Mouse (Mus musculus): ENCODE measurements around the gene E2f2.
A peak's percentile ranks its signal among the peaks of the same experiment; 100 is the strongest.

E2f2 gene

DNA sequence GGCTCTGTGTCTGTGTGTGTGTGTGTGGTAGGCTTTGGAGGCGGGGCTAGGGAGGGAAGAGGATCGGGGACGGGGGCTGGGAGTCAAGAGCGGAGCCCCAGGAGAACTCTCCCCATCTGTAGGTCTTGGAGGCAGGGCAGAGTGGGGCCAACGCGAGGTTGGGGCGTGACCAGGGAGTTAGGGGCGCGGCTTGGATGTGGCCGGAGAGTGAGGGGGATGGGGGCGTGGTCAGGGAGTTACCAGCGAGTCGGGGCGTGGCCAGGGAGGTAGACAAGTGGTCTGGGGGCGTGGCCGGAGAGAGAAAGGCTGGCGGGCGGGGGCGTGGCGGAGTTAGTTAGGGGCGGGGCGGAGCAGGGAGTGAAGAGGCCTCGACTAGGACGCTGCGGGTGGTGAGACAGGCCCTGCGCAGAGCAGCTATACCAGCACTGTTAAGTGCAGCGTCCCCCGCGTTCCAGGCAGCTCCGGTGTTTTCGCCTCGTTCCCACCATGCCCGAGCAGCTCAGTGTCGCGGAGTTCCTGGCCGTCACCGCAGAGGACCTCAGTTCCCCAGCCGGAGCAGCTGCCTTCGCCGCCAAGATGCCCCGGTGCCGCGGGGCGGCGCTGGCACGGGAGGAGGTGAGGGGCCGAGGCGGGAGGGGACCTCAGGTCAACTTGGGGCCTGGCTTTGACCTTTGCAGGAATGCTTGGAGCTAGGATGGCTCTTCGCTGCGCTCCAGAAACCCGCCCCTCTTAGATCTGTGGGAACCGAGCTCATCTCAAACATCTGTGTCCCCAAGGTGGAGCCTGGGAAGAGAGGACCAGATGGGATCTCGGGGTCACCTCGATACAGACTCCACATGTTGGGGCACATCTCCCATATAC lies 34.1 kb downstream of the E2f2 start, which contains the start of gene Asap3:
Gene Asap3 (plus strand): TSS at position 333 of the 861 bp plus-strand sequence.
- DNase-seq (ENCODE audit: low read depth), result peak; percentile 82

DNA sequence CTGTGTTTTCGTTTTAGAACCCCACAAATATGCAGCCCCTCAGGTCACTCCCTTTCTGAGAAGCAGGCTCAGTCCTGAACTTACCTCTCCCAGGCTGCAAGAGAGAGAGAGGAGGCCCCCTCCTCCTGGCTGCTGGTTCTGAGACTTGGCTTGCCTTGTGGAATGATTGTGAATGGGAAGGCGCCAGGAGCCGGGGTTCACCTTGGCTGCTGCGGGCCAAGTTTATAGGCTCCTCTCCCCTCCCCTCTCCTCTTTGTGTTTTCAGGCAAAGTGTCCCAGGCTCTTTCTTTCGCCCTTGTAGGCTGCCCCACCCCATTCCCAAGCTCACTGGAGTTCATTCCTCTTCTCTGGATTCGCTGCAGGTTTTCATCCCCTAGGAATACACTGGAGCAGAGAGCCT lies 34.7 kb downstream of the E2f2 start:
- DNase-seq (ENCODE audit: low read depth), result no peak

DNA sequence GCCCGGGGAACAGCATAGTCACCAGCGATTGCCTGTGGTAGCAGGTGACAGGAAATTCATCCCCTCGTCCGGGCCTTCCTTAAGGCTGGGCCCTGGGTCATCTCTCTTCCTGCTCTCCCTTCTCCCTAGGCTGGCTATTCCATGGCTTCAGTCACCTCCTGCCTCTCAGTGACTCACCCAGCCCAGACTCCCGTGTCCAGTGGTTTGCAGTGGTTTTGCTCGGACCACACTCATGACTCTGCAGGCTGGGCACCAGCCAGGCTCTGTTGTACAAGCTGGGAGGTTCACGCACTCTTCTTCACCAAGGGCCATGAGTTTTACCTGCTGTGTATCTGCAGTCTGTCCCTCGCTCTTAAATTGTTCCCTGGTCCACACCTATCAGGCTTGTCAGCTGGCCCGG lies 38.7 kb downstream of the E2f2 start:
- DNase-seq (ENCODE audit: low read depth), result no peak

DNA sequence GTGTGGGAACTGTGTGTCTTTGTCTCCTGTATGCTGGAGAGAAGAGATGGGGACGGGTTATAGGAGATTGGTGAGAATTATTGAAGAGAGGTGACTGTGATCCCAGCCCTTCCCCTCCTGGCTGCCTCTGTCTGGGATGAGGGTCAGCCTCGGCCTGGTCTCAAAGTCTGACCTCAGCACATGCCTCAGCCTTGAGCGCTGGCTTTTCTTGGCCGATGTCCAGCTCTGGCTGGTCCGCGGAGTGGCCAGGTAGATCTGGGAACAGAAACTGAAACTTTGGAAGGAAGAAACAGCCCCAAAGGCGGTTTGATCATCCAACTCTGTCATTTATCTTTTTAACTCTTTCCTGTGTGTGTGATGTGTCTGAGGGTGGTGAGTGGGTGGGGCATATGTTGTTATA lies 41.4 kb downstream of the E2f2 start:
- no peak for DNase-seq (ENCODE audit: low read depth)

DNA sequence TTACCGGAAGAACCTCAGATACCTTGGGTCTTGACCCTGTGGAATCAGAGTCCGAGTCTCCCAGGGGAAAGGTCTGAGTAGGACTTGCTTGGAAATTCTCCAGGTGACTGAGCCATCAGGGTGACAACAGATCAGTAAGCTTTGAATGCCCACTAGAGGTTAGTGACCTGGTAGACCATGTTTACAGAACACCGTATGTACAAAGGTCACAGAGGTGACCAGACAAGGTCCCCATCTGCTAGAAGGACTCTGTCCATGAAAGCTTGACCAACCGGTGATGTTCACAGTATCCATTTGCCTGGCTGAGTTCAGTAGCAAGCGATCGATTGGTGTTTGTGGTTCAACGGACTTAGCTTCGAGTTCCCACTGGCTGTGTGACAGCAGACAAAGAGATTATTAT lies 42.6 kb downstream of the E2f2 start:
- no peak for DNase-seq (ENCODE audit: low read depth)

DNA sequence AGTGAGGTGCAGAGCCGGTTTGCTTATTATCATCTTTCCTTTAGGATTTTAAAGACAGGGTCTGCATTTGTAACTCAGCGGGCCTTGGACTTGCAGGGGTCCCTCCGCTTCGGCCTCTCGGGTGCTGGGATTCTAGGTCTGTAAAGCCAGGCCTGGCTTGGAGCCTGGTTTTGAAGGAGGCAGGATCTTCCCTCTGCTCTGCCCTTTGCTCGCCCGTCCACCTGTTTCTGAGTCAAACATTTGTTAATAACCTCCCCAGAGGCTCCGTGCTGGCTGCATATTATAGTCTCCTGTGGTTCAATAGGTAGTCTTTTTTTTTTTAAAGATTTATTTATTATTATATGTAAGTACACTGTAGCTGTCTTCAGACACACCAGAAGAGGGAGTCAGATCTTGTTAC lies 43.4 kb downstream of the E2f2 start:
- DNase-seq (ENCODE audit: low read depth), result no peak

DNA sequence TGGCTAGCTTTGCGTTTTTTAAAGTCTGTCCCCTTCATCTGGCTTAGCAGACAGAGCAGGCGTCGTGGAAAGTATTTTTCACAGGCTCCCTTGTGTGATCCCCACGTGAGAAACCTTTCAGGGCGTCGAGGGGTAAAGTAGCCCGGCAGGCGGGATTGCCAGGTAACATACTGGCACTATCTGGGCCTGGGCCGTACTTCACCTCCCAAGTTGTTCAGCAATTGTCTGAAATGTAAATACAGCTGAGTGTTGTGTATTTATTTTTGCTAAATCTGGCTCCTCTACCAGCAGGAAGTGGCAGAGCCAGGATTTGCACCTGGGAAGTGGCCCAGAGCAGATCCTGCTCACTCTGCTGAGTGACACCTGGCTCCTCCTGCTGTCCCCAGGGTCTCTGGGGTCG lies 44.9 kb downstream of the E2f2 start:
- DNase-seq (ENCODE audit: low read depth), result no peak

DNA sequence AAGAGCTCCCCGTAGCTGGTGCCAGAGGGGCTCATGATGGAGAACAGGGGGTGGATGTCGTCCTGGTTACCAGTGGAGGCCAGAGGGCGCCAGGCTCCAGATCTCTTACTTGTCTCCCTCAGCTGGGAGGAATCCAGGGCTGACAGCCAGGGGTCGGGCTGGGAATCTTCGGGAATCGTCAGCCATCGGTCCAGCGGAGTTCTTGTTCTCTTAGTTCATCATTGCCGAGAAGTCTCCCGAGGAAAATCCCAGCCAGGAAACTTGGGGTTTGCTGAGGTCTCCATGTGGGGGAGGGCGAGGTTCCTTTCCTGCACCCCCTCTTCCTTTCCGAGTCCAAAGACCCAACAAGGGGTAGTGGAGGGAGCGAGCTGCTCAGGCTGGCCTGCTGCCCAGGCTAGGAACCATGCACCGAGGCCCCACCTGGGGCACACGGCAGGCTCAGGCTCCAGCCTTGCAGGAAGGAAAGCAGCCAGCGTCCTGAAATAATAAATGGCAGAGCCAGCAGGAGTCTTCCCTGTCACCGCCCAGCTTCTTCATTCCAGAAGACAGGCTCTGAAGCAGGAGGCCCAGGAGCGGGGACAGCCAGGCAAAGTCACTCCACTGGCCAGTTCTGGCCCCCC lies 46.5 kb downstream of the E2f2 start:
- no peak for DNase-seq (ENCODE audit: low read depth)

DNA sequence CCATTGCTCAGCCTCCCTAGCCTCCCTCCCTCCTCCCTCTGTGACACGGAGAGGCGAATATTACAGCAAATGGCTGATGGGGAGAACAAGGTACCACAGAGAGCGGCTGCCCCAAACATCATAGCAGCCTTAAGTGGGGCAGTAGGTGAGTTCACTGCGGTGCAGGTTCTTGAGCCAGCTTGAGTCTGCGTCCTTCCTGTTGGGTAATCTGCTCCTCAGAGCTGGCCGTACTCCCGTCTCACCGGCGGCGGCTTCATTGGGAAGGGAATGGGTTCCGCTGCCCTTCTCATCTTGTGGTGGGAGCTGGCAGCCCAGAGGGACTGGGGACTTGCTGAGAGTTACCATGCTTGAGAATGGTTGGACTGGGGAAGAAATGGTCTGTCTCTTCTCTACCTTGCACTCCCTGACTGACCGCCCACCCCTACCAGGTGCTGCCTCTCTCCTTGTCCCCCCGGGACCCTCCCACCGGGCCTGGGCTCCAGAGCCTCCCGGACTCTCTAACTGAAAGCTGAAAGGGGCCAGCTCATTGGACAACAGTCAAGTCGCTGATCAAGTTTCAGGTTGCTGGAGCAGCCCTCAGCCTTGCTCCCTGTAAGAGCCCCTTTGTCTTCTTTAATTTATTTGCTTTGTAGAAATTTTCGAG lies 48.1 kb downstream of the E2f2 start:
- no peak for DNase-seq (ENCODE audit: low read depth)

DNA sequence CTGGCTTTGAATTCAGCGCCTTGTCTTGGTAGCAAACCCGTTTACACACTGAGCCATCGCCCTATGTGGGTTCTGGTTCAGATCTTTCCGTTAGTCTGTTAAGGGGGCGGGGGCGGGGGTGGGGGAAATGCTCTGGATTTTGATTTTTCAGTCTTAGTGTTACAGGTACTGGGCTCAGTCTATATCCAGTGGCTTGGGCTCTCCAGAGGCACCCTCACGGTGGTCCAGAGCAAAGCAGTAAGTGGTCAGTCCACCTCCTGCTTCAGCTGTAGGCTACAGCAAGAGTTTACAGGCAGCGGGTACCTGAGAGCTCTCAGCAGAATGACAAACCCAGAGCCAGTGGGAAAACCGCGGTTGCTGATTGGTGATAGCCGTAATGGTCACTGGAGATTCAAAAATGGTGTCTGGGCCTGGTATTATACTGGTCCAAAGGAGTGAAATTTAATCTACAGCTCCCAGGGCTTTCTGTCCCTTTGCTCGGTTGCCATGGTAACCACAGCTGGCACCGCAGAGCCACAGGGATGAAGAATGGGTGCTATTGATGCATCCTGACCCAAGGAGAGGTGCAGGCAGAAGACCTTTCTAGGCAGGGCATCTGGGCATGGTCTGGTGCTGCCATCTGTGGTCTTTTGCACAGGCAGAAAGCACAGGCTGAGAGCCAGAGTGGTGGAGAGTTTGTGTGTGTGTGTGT lies 51.5 kb downstream of the E2f2 start:
- no peak for DNase-seq (ENCODE audit: low read depth)

DNA sequence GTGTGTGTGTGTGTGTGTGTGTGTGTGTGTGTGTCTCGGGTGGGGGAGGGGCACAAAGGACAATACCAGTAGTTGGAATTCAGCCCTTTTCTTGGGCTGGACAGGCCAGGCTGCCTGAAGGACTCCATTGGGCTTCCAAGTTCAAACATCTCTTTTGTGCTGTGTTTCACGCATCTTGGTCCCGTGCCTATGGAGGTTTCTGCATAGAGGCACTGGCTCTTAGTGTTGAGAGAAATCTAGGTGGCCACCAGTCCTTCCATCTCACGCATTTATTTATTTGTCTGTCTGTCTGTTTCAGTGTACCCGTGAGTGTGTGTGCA lies 52.0 kb downstream of the E2f2 start:
- DNase-seq (ENCODE audit: low read depth), result no peak

DNA sequence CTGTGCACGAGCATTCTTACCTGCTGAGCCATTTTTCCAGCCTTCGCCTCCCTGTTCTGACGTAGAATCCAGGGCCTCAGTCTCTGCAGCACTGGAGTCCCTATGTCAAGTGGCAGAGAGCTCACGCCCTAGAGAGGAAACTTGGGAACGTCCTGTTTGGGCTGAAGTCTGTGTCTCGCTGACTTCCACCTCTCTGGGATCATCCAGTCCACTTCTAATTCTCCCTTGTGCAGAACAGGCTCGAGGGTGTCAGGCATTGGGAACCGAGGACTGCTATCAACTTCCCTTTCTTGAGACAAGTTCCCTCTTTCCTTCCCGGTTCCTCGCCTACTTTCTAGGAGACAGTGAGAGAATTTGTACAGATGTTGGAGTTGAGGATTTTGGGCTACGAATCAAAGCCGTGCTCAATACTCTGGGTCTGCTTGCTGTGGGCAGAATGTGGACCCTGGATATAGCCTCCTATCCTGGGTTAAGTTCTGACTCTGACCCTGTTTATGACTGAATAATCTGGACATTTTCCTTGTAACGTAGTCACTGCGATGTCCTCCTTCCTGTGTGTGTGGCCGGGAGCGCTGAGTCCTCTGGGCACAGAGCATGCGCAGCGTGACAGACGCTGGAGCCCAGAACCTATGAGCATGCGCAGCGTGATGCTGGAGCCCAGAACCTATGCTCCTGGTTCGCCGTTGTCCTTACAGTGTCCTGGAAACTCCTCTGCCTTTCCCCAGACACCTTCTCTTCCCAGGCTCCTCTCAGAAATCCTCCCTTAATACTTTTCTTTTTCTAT lies 52.7 kb downstream of the E2f2 start:
- DNase-seq (ENCODE audit: low read depth), result no peak

DNA sequence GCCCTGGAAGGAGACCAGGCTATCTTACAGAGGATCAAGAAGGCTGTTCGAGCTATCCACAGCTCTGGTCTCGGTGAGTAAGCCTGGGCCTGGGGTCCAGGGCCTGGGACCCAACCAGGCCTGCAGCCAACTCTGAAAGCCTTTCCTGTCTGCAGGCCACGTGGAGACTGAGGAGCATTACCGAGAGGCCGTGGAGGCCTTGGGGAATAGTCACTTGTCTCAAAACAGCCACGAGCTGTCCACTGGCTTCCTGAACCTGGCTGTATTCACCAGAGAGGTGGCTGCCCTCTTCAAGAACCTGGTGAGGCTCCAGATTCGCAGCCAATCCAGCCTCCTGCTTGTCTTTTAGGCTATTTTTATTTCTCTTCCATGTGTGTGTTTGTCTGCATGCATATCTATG lies 55.2 kb downstream of the E2f2 start:
- no peak for DNase-seq (ENCODE audit: low read depth)

DNA sequence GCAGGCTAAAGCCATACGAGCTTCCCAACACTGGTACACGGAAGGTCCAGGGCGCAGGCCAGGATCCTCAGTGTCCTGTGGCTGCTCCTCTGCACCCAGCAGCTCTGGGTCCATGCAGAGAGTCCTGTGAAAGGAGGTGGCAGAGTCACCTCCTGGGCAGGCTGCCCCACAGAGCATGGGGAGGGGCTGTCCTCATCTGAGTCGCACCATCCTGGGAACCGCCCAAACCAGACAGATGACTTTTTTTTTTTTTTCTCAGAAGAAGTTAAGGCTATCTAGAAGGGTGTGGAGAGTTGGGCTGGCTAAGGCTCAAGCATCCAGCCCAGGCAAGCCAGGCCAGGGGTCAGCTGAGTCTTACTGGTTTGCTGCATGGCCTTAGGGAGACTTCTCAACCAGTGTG lies 56.4 kb downstream of the E2f2 start:
- no peak for DNase-seq (ENCODE audit: low read depth)

DNA sequence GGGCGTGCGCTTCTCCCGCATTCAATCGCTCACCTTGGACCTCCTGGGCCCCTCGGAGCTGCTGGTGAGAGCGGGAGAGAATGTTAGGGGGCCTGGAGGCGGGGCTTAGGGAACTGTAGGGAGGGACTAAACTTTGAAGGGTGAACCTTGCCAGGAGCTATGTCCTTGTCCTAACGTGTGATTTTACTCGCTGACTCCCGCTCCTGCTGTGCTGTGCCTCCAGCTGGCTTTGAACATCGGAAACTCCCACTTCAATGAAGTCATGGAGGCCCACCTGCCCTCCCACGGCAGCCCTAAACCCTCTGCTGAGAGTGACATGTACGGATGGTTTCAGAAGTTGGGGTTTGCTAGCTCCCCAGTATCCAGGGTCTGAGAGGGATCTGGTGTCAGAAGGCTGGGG lies 66.5 kb downstream of the E2f2 start:
- no peak for DNase-seq (ENCODE audit: low read depth)

DNA sequence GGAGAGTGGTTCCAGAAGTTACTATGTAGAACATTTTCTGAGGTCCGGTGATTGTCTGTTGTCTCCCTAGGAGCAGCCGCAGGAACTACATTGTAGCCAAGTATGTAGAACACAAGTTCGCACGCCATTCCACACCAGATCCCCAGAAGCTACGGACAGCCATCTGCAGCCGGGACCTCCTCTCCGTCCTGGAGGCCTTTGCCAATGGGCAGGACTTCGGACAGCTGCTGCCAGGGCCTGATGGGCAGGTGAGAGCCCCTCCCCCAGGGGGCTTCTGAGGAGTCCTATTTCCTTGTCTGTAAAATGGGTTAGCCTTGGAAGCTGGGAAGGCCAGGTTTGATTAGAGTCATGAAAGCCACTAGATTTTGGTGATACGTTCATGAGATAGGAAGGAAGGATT lies 66.9 kb downstream of the E2f2 start:
- no peak for DNase-seq (ENCODE audit: low read depth)

DNA sequence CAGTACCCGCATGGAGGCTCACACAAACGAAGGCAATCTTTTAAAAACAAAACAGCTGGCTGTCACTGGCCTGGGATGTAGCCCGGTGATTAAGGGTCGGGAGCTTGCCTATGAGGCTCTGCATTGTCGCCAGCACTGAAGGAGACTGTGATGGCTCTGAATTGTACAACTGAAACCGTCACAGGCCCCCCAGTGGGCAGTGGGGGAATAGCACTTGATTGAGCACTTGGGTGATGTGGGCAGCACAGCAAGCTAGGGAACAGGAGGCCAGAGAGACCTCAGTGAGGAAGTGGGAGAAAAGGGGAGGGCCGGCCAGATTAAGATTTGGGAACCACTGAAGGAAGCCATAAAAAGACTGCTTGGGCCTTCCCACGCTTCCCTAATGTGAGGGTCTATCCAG lies 67.4 kb downstream of the E2f2 start:
- DNase-seq (ENCODE audit: low read depth), result no peak

DNA sequence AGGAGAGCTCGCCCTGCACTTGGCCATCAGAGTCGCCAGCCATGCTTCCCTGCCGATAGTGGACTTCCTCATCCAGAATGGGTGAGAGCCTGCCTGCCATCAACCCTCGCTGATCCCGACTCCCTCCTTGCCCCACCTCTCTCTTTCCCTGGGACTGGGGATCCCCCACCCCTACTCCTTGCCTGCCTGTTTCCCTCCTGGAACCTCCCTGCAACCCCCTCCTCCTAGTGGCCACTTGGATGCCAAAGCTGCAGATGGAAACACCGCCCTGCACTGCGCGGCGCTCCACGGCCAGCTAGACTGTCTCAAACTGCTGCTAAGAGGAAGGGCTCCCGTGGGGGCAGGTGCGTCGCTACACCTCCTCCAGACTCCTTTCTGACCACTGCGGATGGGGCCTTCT lies 67.9 kb downstream of the E2f2 start:
- DNase-seq (ENCODE audit: low read depth), result no peak

DNA sequence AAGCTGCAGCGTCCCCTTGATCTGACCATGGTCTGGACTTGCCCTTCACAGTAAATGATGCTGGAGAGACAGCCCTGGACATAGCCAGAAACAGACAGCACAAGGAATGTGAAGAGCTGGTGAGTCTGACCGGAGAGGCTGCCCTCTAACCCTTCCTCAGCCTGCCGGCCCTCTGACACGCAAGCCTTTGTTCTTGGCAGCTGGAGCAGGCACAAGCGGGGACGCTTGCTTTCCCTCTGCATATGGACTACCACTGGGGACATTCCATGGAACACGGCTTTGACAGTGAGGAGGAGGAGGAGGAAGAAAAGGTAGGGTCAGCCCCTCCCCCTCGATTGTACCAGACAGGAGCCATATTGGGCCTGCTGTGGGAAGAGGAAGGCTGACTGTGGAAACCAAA lies 68.8 kb downstream of the E2f2 start:
- DNase-seq (ENCODE audit: low read depth), result no peak

DNA sequence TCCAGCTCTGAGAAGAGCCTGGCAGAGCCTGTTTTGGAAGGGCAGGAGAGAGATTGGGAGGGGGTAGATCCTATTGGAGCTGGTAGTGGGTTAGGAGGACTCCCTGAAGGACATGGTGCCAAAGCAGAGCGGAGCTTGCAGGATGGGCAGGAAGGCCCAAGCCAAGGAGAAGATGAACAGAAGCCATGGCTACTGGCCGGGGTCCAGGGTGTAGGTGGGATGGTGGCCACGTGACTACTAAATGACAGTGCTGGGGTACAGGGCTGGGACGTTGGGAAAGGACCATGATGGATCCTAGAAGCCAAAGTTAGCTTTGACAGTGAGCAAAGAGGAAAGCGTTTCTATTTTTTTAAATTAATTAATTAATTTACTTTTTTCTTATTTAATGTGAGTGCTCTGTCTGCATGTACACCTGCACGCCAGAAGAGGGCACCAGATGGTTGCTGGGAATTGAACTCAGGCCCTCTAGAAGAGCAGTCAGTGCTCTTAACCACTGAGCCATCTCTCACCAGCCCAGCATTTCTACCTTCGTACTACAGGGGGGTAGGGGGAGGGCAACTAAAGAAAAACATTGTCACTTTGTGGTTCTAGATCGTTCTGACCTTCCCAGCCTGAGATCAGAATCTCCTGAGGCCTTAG lies 70.0 kb downstream of the E2f2 start:
- no peak for DNase-seq (ENCODE audit: low read depth)

DNA sequence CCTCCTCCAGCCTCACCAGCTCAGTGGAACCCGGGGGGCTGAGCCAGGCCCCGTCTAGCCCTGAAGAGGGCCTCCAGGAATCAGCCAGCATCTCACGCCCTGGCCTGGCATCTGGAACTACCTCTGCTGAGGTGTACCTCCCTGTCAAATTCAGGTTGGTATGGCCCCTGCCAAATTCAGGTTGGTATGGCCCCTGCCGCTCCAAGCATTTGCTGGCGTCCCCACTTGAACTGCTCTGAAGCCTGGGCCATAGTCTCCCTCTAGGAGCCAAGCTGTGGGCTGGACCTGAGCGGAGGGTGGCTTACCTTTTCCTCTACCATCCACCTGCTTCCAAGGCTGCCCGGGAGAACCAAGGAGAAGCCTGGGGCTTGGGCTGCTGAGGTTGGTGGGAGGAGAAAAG lies 70.5 kb downstream of the E2f2 start:
- no peak for DNase-seq (ENCODE audit: low read depth)

DNA sequence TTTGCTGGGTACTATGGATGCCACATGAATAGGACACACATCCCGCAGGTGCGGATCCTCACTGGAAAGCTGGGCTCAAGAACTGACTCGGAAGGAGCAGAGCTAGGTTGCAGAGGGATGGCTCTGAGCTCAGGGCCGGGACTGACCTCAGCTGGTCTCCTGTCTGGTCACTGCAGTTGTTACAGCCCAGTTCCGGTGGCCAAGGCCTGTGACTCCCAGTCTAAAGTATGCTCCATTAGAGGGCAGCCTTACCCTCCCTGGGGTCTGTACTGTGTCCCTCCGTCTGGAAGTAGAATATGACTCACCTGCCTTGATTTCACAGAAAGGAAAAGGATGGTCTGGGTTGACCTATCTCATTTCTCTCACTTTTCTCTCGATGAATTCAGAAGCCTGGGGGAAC lies 72.0 kb downstream of the E2f2 start:
- DNase-seq (ENCODE audit: low read depth), result no peak

Data from fibroblast of lung, adult 2 months (primary cell).